Mouse (Mus musculus) large intestine, adult 2 months (tissue): ENCODE measurements at regions not wholly inside any gene's neighbourhood (a gene's known extent, or its start where the extent isn't known, plus 50 kb on each side); places are given as distances from the start of the nearest gene placed in this dataset.

Experiments
- DNase-seq: peaks from one replicate; pipeline ENCODE4 v3.0.0-alpha.2; 2012; ENCODE audit warnings: low read depth, low spot score
- WGBS: fragments of 180-500 bp; shearing (Covaris S2); methylation state at CpG from one replicate; pipeline ENCODE4 v1.1.7; 2018; 5-methylcytosine and 5-hydroxymethylcytosine counted together

- WGBS, result 48% methylated on average over 11 of the region's 11 CpGs
- no peak for DNase-seq
Measured at GRCm38 (mm10) chr4:81177443-81178041, 265.1 kb downstream of the Mpdz start.

GRCm38 (mm10) chr4:81178047-81178781, 264.4 kb downstream of the Mpdz start:
- no peak for DNase-seq
- 51% methylated on average over 14 of the region's 14 CpGs for WGBS

DNA sequence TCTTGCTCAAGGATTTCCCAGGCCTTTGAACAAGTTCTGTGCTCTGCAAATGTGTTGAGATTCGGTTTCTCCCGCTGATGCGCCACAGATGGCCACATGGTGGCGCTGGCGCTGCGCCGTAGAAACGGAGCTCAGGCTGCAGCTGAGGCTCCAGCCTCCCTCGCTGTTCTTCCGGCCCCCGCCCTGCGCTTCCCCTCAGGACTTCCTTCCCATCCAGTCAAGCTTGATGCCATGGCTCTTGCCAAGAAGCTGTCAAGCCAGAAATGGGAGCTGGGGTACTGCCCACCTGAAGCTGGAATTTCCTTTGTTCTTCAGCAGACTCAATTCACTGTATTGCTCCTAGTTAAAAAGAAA, 263.9 kb downstream of the Mpdz start:
- peak; percentile 19 for DNase-seq
- under 1% methylated on average over 12 of the region's 12 CpGs for WGBS

- DNase-seq, result no peak
- 90% methylated on average over 1 of the region's 1 CpGs for WGBS
Measured at GRCm38 (mm10) chr4:81216123-81216522, 226.5 kb downstream of the Mpdz start.

DNA sequence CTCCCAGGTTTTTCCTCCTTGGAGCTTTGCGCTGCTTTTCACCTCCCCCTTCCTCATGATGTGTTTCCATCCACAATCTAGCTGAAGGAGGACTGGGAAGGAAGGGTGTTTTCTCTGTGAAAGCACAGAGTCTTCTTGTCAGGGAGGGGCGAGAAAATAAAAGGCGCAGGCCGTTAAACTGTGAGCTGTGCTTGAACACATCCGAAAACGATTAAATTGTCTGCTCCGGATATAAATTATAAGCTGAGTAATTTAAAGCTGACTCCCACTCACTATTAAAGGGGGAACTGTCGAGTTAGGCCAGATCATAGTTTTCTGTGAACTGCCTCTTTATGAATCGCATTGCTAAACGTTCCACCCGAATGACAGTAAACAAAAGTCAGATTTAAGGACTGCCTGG, 224.6 kb downstream of the Mpdz start:
- 35% methylated on average over 11 of the region's 11 CpGs for WGBS
- no peak for DNase-seq

DNA sequence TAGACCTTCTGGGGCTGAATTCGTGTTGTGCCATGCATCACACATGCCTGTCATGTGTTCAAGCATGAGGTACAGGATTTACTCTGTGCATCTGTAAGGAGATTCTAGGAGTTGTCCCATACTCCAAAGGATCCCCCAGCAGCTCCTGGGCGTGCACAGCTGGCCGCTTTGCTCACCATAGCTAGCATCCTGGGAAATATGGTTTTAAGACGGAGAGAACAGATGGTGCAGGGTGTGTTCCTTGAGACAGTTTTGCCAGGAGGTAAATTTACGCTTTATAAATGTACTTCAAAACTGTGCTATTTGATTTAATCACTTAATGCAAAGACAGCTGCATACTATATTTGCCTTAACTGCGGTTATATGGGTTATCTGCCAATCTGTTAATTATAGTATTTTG, 220.6 kb downstream of the Mpdz start:
- no peak for DNase-seq
- WGBS, result 50% methylated on average over 6 of the region's 6 CpGs

DNA sequence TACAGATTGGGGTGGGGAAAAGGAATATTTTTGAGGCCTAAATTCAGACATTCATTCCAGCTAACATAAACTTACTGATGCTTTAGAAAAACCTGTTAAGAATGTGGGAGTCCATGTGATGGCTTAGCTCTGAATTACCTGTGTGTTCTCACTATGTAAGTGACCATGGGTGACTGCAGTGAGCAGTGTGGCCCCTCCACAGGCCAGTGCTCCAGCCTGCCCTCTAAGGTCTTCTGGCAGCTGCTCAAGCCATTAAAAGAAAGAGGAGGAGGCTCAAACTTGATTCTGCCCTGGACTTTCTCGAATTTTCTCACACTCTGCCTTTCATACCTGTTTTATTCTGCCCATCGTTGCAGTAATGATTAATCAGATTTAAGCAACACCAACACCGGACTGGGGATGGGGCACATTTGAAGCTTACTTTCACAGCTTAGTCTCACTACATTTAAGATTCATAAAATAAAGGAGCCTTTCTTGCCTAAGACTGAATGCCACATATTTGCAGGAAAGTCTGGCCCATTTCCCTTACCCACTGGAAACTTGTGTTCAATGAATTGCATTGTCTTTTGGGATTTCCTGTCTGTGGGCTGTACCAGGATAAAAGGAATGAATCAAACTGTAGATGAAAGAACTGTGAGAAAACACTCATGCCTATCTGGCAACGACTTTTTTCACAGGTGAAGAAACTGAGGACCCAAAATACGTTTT, 220.0 kb downstream of the Mpdz start:
- WGBS, result 40% methylated on average over 5 of the region's 5 CpGs
- no peak for DNase-seq
